Mouse (Mus musculus) heart, adult 10 weeks (tissue): ENCODE measurements around the gene Fem1b. TPM values are rescaled to one million over a fixed set of nuclear protein-coding genes. Genes with fewer than 3 reads are reported as not detected.

ENCODE experiments used
- polyA plus RNA-seq: library from polyadenylated mRNA; stranded (reverse); fragments of 350-450 nt; fragmentation: Illumina TruSeq; extraction: RNeasy Lipid Tissue Mini Kit (QIAGEN cat#74804); gene quantifications from one replicate; pipeline ENCODE4 v1.2.3, GENCODE M21; 2014; ENCODE audit warnings: low read depth, low replicate concordance

The Fem1b gene
- polyA plus RNA-seq = 11.7 TPM

DNA sequence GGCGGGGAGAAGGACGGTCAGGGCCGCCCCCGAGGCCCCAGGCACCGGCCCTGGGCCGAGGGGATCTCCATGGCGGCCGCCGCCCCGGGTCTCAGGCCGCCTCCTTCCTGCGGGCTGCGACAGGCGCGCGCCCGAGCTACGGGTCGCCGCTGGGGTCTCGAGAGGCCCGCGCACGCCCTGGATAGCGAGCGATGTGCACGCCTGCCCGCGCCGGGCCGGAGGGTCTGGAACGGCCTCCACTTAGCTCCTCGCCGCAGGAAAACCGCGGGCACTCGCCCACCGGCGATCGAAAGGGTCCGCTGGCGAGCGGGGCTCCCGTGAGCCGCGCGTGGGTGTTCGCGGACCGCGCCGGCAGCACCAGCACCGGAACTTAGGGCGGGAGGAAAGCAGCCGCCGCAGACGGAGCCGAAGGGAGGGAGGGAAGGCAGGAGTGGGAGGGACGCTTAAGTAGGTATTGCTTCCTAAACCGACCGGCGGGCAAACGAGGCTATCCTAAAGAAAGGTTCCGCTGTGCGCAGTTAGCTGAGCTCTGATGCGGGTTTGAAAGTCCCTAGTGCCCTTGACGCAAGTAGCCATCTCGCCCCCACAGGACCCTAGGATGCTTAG lies at the start of gene Fem1b:
Fem1b (minus strand) TSS at position 419 of the 606 bp plus-strand sequence.

DNA sequence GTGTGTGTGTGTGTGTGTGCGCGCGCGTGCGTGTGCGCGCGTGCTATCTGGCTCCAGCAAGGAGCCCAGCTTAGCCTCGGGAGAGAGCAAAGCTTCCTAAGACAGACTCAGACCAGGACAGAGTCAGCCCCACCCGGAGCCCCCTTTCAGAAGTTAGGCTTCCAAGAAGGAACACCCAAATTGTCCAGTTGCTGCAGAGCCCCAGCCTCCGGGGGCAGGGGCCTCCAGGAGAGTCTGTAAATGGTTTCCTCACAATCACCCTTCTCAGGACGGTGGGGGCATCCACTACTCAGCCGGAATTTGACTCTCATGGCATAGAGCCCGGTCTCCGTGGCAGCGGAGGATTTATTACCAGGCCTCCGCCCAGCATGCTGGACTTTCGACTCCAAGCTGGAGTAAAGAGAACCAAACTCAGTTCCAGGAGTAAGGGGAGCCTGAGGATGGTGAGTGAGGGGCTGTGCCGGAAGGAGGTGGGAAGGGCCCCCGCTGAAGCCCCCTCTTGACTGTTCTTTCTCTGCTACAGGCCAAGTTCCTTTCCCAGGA lies 46.1 kb upstream of the Fem1b start, which contains the start of gene Calml4:
Calml4 (plus strand) TSS at position 362 of the 543 bp plus-strand sequence.

DNA sequence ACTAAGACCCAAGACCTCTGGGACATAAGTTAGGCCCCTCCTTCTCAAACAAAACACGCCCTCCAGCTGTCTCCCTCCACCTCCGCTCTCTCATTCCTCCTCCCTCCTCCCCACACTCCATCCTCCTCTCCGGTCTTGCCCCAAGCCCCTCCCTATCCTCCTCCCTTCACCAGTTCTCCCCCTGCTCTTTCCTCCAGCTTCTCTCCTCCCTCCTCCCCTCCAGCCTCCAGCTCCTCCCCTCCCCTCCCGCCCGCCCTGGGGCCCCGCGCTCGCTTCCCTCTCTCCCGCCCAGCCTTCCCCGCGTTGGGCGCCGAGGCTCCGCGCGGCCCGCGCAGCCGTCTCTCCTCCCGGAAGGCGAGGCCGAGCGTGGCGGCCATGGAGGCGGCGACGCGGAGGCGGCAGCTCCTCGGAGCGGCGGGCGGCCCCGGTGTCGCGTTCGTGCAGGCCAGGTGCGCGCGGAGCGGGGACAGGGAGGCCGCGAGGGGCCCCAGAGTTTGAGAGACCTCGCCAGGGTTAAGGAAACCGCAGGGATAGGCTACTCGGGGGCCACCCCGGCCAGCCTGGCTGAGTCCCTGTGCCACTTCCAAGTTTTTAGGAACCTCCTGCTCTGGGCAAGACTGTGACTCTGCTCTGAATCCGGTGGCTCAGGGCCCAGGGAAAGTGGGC lies 26.9 kb upstream of the Fem1b start, which contains the start of gene Cln6:
Cln6 (plus strand) TSS at position 280 of the 666 bp plus-strand sequence.

Other genes starting within 250 kb of the Fem1b start
- 1.3 TPM for gene Itga11, start 134.1 kb downstream of the Fem1b start, polyA plus RNA-seq
- 19.3 TPM for gene Cln6, start 26.9 kb upstream of the Fem1b start, polyA plus RNA-seq
- 1.2 TPM for gene Calml4, start 46.1 kb upstream of the Fem1b start, polyA plus RNA-seq
- 14.0 TPM for gene Pias1, start 176.0 kb upstream of the Fem1b start, polyA plus RNA-seq